ENCODE assay signal across 12 mouse cellular contexts in genomic region chr17:84474312-84474711, GRCm38 (mm10). TPM values are rescaled to one million over a fixed set of nuclear protein-coding genes. Genes with fewer than 3 reads are reported as not detected.
DNase-seq lines count a peak whose midpoint lies in the region; ATAC-seq and TF ChIP-seq lines count a peak whose summit lies in the region.
"Had no signal": no experiment of that assay in that cellular context is flagged by ENCODE, and none has a peak within 500 bp of the region (broad histone marks: within the 10 kb centered on the region; RNA-seq: fewer than 3 reads in every experiment).

No protein-coding gene starts in this region.

- H3K9me3 ChIP-seq in hindbrain, postnatal 0 days (ENCODE audit: low read length), result no peaks in the 10 kb centered on the region
- no peaks in the 10 kb centered on the region for H3K9me3 ChIP-seq in hindbrain, embryonic 12.5 days (replicated peaks)
- H3K9me3 ChIP-seq: embryonic facial prominence, embryonic 12.5 days; stomach, embryonic 15.5 days had no signal

- intact Hi-C loops in left cerebral cortex, postnatal 4 days (cut with DNase I), result loop anchor here (10.0 kb wide), 1 partner anchor 150 kb away; the partner anchor contains the start of gene Dync2li1
- intact Hi-C loops in left cerebral cortex, postnatal 36 days (cut with DNase I), result no loop called here

- no peak for ATAC-seq in hindbrain, postnatal 0 days
- no peak for ATAC-seq in hindbrain, embryonic 12.5 days (ENCODE audit: low FRiP score)
- ATAC-seq: forebrain, embryonic 16.5 days had no signal

- H3K9ac ChIP-seq in hindbrain, postnatal 0 days (replicated peaks; ENCODE audit: low read length), result no peak overlapping the region
- H3K9ac ChIP-seq in hindbrain, embryonic 12.5 days, result no peak overlapping the region
- H3K9ac ChIP-seq: embryonic facial prominence, embryonic 12.5 days; stomach, embryonic 15.5 days had no signal

- no peaks in the 10 kb centered on the region for H3K79me2 ChIP-seq in C2C12 (ENCODE audit: control insufficient read depth, insufficient read depth)

- H3ac ChIP-seq in C2C12 (ENCODE audit: control insufficient read depth, insufficient read length, low read depth), result no peak overlapping the region

- no peaks in the 10 kb centered on the region for H3K36me3 ChIP-seq in hindbrain, postnatal 0 days (ENCODE audit: insufficient read depth, low read length)
- no peaks in the 10 kb centered on the region for H3K36me3 ChIP-seq in hindbrain, embryonic 12.5 days
- no peaks in the 10 kb centered on the region for H3K36me3 ChIP-seq in C2C12 (ENCODE audit: control insufficient read depth, insufficient read depth)
- H3K36me3 ChIP-seq: embryonic facial prominence, embryonic 12.5 days; stomach, embryonic 15.5 days had no signal

- no peak overlapping the region for H3K4me3 ChIP-seq in hindbrain, postnatal 0 days (ENCODE audit: low read length)
- H3K4me3 ChIP-seq in hindbrain, embryonic 12.5 days, result no peak overlapping the region
- H3K4me3 ChIP-seq in C2C12 (ENCODE audit: insufficient read depth, poor library complexity, severe bottlenecking), result no peak overlapping the region
- H3K4me3 ChIP-seq: embryonic facial prominence, embryonic 12.5 days; stomach, embryonic 15.5 days had no signal

- TF ChIP-seq CTCF in hindbrain, postnatal 0 days (IDR thresholded peaks at IDR 0.05; ENCODE audit: low read depth), result peak; percentile 70
- TF ChIP-seq CTCF in C2C12 (IDR thresholded peaks at IDR 0.05; ENCODE audit: control insufficient read depth, insufficient read depth, insufficient read length), result peak; percentile 8

- no peaks in the 10 kb centered on the region for H3K4me1 ChIP-seq in hindbrain, postnatal 0 days (ENCODE audit: insufficient read depth, low read length)
- H3K4me1 ChIP-seq in hindbrain, embryonic 12.5 days, result no peaks in the 10 kb centered on the region
- H3K4me1 ChIP-seq: embryonic facial prominence, embryonic 12.5 days; stomach, embryonic 15.5 days had no signal

- peak; percentile 62 for DNase-seq in hindbrain, postnatal 0 days (ENCODE audit: low spot score)
- DNase-seq in left cerebral cortex, postnatal 4 days, result peak; percentile 8
- no peak for DNase-seq in left cerebral cortex, postnatal 36 days (ENCODE audit: low spot score in 2 of 2)
- DNase-seq in adipocyte (ENCODE audit: low spot score), result peak; percentile 66
- DNase-seq in cerebellum, adult 9-11 months, result no peak
- no peak for DNase-seq in urinary bladder, adult 18-20 months (ENCODE audit: low spot score in 2 of 2)

- no peak overlapping the region for H3K4me2 ChIP-seq in hindbrain, postnatal 0 days (ENCODE audit: low read depth, low read length)
- H3K4me2 ChIP-seq in hindbrain, embryonic 12.5 days (replicated peaks), result no peak overlapping the region
- H3K4me2 ChIP-seq: embryonic facial prominence, embryonic 12.5 days; stomach, embryonic 15.5 days had no signal

- no peaks in the 10 kb centered on the region for H3K27me3 ChIP-seq in hindbrain, postnatal 0 days (ENCODE audit: insufficient read depth, low read length)
- no peaks in the 10 kb centered on the region for H3K27me3 ChIP-seq in hindbrain, embryonic 12.5 days
- H3K27me3 ChIP-seq in C2C12 (ENCODE audit: control insufficient read depth, insufficient read depth, insufficient read length), result no peaks in the 10 kb centered on the region
- H3K27me3 ChIP-seq: embryonic facial prominence, embryonic 12.5 days; stomach, embryonic 15.5 days had no signal

- no peak overlapping the region for H3K27ac ChIP-seq in hindbrain, postnatal 0 days
- H3K27ac ChIP-seq in hindbrain, embryonic 12.5 days, result no peak overlapping the region
- H3K27ac ChIP-seq: embryonic facial prominence, embryonic 12.5 days; stomach, embryonic 15.5 days had no signal

- 46% methylated on average over 4 of the region's 4 CpGs for WGBS in hindbrain, postnatal 0 days
- 62% methylated on average over 4 of the region's 4 CpGs for WGBS in hindbrain, embryonic 12.5 days

- no peaks in the 10 kb centered on the region for H3K79me3 ChIP-seq in C2C12 (ENCODE audit: low read depth)

TF ChIP-seq in C2C12, 6 proteins besides CTCF, POLR2A, EP300 and RAD21:
- TF ChIP-seq CEBPB (IDR thresholded peaks at IDR 0.05; ENCODE audit: low read depth) (no peak), FOSL1 (IDR thresholded peaks at IDR 0.05; ENCODE audit: insufficient read depth, low read length, poor library complexity, severe bottlenecking) (no peak), MYOD1 (IDR thresholded peaks at IDR 0.05; ENCODE audit: control insufficient read depth, insufficient read length, low read depth) (no peak), MYOG (IDR thresholded peaks at IDR 0.05; ENCODE audit: control insufficient read depth, extremely low read depth, insufficient read length) (no peak), MAX (IDR thresholded peaks at IDR 0.05) (no peak), USF1 (IDR thresholded peaks at IDR 0.05; ENCODE audit: low read depth) (no peak)

RNA-seq across cellular contexts. Expression of gene Thada, which starts 8.3 kb away (rescaled TPM):
- total RNA-seq in hindbrain, postnatal 0 days (2014; rRNA removed), result 11.4 and 15.7 TPM in 2 replicates
- 3.2 and 3.3 TPM in 2 replicates for polyA plus RNA-seq in hindbrain, postnatal 0 days (2015; fragmentation: Nextera tagmentation; extraction: Ambion mirVana)
- 9.9 TPM in 2 replicates for polyA plus RNA-seq in hindbrain, embryonic 12.5 days (2016; fragmentation: Nextera tagmentation; extraction: Ambion mirVana)
- total RNA-seq in left cerebral cortex, postnatal 4 days (2021), result 10 to 100 TPM; 18.4 to 21.7 TPM
- total RNA-seq in left cerebral cortex, postnatal 36 days (2021), result 10 to 100 TPM; 11.3 to 14.8 TPM
- polyA plus RNA-seq in C2C12 (2012; fragmentation: generic; extraction: Trizol), result 7.3 TPM

RNA-seq across cellular contexts. Expression of gene Plekhh2, which starts 37.4 kb away (rescaled TPM):
- 2.6 and 3.7 TPM in 2 replicates for total RNA-seq in hindbrain, postnatal 0 days (2014; rRNA removed)
- 1.3 and 1.6 TPM in 2 replicates for polyA plus RNA-seq in hindbrain, postnatal 0 days (2015; fragmentation: Nextera tagmentation; extraction: Ambion mirVana)
- 3.8 and 4.7 TPM in 2 replicates for polyA plus RNA-seq in hindbrain, embryonic 12.5 days (2016; fragmentation: Nextera tagmentation; extraction: Ambion mirVana)
- total RNA-seq in left cerebral cortex, postnatal 4 days (2021), result 1 to 10 TPM; 3.9 to 4.7 TPM
- total RNA-seq in left cerebral cortex, postnatal 36 days (2021), result 1 to 10 TPM; 4.6 to 6.5 TPM
- 8.7 TPM for polyA plus RNA-seq in C2C12 (2012; fragmentation: generic; extraction: Trizol)
- total RNA-seq: hematopoietic stem cell, adult 5-6 weeks had no signal

Comparison
In these comparisons a context has a peak if more than half of its experiments do, and no peak if none do; other contexts are left out.
1. DNase-seq: peak in hindbrain, postnatal 0 days (single experiment), left cerebral cortex, postnatal 4 days (single experiment) and adipocyte (single experiment); none in left cerebral cortex, postnatal 36 days (0 of 2), cerebellum, adult 9-11 months (single experiment) and urinary bladder, adult 18-20 months (0 of 2).